Mouse (Mus musculus) stomach, postnatal 0 days (tissue): ENCODE results near the gene Arhgef28.

ENCODE experiments used
- CTCF ChIP-seq: IDR thresholded peaks from 2 replicates; pipeline ENCODE4 v1.5.1; 2016; ENCODE audit warnings: antibody characterized with exemption, low read depth, mild to moderate bottlenecking, moderate library complexity
- EP300 ChIP-seq: optimal IDR thresholded peaks from 2 replicates; pipeline ENCODE3; 2016; ENCODE audit warnings: antibody characterized with exemption

GRCm38 (mm10) chr13:97918117-97918900, 287.9 kb downstream of the Arhgef28 start:
- TF ChIP-seq CTCF (no peak), EP300 (no peak)
